Mouse (Mus musculus): ENCODE data around the gene Zfp541. TPM values are rescaled to one million over a fixed set of nuclear protein-coding genes. Genes with fewer than 3 reads are reported as not detected.
A peak's percentile ranks its signal among the peaks of the same experiment; 100 is the strongest.

Gene Zfp541
- polyA plus RNA-seq, 1 experiment from 2014 or later: not detected

DNA sequence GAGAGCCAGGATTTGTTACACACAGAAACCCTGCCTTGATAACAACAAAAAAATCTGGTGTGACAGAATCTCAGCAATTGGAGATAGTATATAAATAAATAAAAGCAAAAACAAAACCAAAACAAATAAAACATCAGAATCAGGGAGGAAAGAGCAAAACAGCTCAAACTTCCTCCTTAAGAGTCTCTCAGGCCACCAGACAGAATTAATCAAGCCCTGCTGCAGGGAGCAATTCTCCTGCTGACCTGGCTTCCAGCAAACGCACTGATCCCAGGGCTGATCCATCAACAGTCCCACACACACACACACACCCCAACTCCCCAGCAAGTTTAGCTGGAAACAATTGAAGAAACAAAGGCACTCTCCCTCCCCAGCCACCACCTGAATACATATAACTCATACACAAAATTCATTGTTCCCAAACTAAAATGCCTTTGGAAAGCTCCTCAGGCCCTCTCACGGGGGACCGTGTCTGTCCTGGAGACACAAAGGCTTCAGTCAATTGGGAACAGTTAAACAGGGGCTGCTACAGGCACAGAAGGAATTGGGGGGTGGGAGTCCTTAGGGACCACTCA is 17.7 kb upstream of the Zfp541 start:
- Histone ChIP-seq H3K27ac (ENCODE audit: low read length) (peak overlapping the region; percentile 22; the same call in 1 of the 2 replicates), H3K4me3 (ENCODE audit: low read depth, low read length) (no peak overlapping the region), H3K4me1 (ENCODE audit: insufficient read depth, low read depth, low read length) (peaks cover 10% of the 10 kb centered on the region; the same call in 1 of the 2 replicates), H3K4me2 (replicated peaks; ENCODE audit: low read depth, low read length) (no peak overlapping the region), H3K9me3 (ENCODE audit: low read length) (no peaks in the 10 kb centered on the region), H3K27me3 (replicated peaks; ENCODE audit: insufficient read depth, low read length) (no peaks in the 10 kb centered on the region), H3K36me3 (ENCODE audit: insufficient read depth, low read length) (no peaks in the 10 kb centered on the region), H3K9ac (replicated peaks; ENCODE audit: low read depth) (no peak overlapping the region)
- no peak for DNase-seq (ENCODE audit: low spot score)
- TF ChIP-seq EP300 (IDR thresholded peaks at IDR 0.05) (no peak), CTCF (IDR thresholded peaks at IDR 0.05) (no peak)
- no peak for ATAC-seq
- WGBS: 44% methylated on average over 3 of the region's 3 CpGs

- Histone ChIP-seq H3K4me3 (ENCODE audit: low read depth, low read length) (no peak overlapping the region), H3K4me1 (ENCODE audit: insufficient read depth, low read depth, low read length) (peaks cover 15% of the 10 kb centered on the region; the same call in 1 of the 2 replicates), H3K27ac (ENCODE audit: low read length) (0 out of 2 replicates have a peak overlapping the region, but pooled peaks have one; percentile 22), H3K9me3 (ENCODE audit: low read length) (no peaks in the 10 kb centered on the region), H3K36me3 (ENCODE audit: insufficient read depth, low read length) (no peaks in the 10 kb centered on the region), H3K9ac (replicated peaks; ENCODE audit: low read depth) (no peak overlapping the region), H3K4me2 (replicated peaks; ENCODE audit: low read depth, low read length) (no peak overlapping the region), H3K27me3 (replicated peaks; ENCODE audit: insufficient read depth, low read length) (no peaks in the 10 kb centered on the region)
- DNase-seq (ENCODE audit: low spot score): no peak
- TF ChIP-seq CTCF (IDR thresholded peaks at IDR 0.05) (no peak), EP300 (IDR thresholded peaks at IDR 0.05) (no peak)
- ATAC-seq: no peak
- WGBS: 31% methylated on average over 5 of the region's 5 CpGs
These were observed 17.1 kb upstream of the Zfp541 start for GRCm38 (mm10) chr7:16044531-16044930.

DNA sequence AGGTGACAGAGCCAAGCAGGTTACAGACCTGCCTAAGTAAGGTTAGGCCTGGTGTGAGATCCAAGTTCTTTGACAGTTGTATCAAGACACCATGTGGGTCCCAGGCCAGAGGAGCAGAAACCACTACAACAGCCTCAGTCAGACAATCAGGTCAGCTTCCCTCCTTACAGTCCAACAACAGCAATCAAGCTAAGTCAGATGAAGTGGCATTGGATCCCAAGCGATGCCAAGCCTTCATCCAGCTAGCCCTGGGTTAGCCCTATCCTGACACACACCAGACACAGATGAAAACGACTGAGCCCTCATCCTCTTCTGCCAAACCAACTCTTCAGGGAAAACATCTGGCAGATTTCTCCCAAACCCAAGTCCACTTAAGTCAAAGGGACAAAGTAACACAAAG is 16.1 kb upstream of the Zfp541 start:
- no peak overlapping the region for H3K9ac ChIP-seq (replicated peaks; ENCODE audit: low read depth)
- peaks cover 20% of the 10 kb centered on the region; the same call in 1 of the 2 replicates for H3K4me1 ChIP-seq (ENCODE audit: insufficient read depth, low read depth, low read length)
- H3K27ac ChIP-seq (ENCODE audit: low read length): peak overlapping the region; percentile 95
- H3K4me2 ChIP-seq (replicated peaks; ENCODE audit: low read depth, low read length): peak overlapping the region; percentile 93
- H3K27me3 ChIP-seq (replicated peaks; ENCODE audit: insufficient read depth, low read length): no peaks in the 10 kb centered on the region
- no peak for ATAC-seq
- H3K36me3 ChIP-seq (ENCODE audit: insufficient read depth, low read length): no peaks in the 10 kb centered on the region
- TF ChIP-seq CTCF (IDR thresholded peaks at IDR 0.05) (no peak), EP300 (IDR thresholded peaks at IDR 0.05) (no peak)
- WGBS: 54% methylated on average over 2 of the region's 2 CpGs
- H3K4me3 ChIP-seq (ENCODE audit: low read depth, low read length): no peak overlapping the region
- no peaks in the 10 kb centered on the region for H3K9me3 ChIP-seq (ENCODE audit: low read length)
- DNase-seq (ENCODE audit: low spot score): no peak

- Histone ChIP-seq H3K4me3 (ENCODE audit: low read depth, low read length) (peak overlapping the region; percentile 83), H3K4me2 (replicated peaks; ENCODE audit: low read depth, low read length) (peak overlapping the region; percentile 93), H3K27me3 (replicated peaks; ENCODE audit: insufficient read depth, low read length) (no peaks in the 10 kb centered on the region), H3K9ac (replicated peaks; ENCODE audit: low read depth) (peak overlapping the region; percentile 86), H3K4me1 (ENCODE audit: insufficient read depth, low read depth, low read length) (peaks cover 20% of the 10 kb centered on the region; the same call in 1 of the 2 replicates), H3K36me3 (ENCODE audit: insufficient read depth, low read length) (no peaks in the 10 kb centered on the region), H3K9me3 (ENCODE audit: low read length) (no peaks in the 10 kb centered on the region), H3K27ac (ENCODE audit: low read length) (peak overlapping the region; percentile 95)
- DNase-seq (ENCODE audit: low spot score) (peak; percentile 88), ATAC-seq (peak; percentile 60)
- WGBS: under 1% methylated on average over 7 of the region's 7 CpGs
- TF ChIP-seq CTCF (IDR thresholded peaks at IDR 0.05) (no peak), EP300 (IDR thresholded peaks at IDR 0.05) (peak; percentile 81)
These were observed 15.5 kb upstream of the Zfp541 start for GRCm38 (mm10) chr7:16046101-16046480.

DNA sequence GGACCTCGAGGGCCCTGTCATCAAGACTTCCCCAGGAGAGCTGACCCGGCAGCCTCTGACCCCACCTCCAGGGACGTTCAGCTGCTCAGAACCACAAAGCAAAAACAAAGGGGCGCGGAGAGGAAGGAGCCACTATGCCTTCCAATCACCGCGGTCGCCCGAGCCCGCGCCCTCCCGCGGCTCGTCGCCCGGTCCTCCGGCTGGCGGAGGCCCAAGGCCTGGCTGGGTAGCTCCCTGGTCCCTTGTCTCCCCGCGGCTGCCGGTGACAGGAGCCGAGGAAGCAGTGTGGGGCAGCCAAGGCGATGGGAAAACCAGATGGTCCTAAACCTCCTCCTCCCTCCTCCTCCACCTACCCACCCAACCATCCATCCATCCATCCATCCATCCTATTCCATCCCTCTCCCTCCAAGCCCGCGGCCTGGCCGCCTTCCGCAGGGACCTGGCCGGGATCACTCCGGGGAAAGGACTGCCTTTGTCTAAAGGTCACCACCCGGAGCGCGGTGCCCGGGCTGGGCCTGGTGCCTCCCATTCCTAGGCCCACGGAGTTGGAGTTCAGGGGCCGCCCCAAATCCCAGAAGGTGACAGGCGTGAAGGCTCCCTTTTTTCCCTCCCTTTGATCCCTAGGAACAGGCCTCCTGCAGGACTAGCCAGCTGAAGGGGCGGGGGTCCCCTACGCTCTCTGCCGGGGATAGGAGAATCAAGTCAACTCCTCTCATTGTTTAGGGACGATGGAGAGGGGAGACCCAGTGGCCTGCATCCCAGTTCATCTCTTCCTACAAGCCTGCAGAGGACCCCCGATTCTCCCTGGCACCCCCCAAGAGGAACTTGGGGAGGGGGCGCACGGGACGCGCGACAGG is 14.9 kb upstream of the Zfp541 start:
- Histone ChIP-seq H3K36me3 (ENCODE audit: insufficient read depth, low read length) (no peaks in the 10 kb centered on the region), H3K27me3 (replicated peaks; ENCODE audit: insufficient read depth, low read length) (no peaks in the 10 kb centered on the region), H3K27ac (ENCODE audit: low read length) (peak overlapping the region; percentile 95), H3K4me1 (ENCODE audit: insufficient read depth, low read depth, low read length) (peaks cover 20% of the 10 kb centered on the region; the same call in 1 of the 2 replicates), H3K9ac (replicated peaks; ENCODE audit: low read depth) (peak overlapping the region; percentile 86), H3K9me3 (ENCODE audit: low read length) (no peaks in the 10 kb centered on the region), H3K4me2 (replicated peaks; ENCODE audit: low read depth, low read length) (peak overlapping the region; percentile 93), H3K4me3 (ENCODE audit: low read depth, low read length) (peak overlapping the region; percentile 83)
- 0% methylated on average over 41 of the region's 46 CpGs for WGBS
- TF ChIP-seq EP300 (IDR thresholded peaks at IDR 0.05): no peak
- no peak for TF ChIP-seq CTCF (IDR thresholded peaks at IDR 0.05)
- DNase-seq (ENCODE audit: low spot score) (peak; percentile 83), ATAC-seq (peak; percentile 39)

Data from lung, postnatal 0 days (tissue).